Mouse (Mus musculus) liver, adult 2 months (tissue): ENCODE data around the gene Acp5. TPM values are rescaled to one million over a fixed set of nuclear protein-coding genes. Genes with fewer than 3 reads are reported as not detected.

Experiments used
- DNase-seq: peaks from one replicate; pipeline ENCODE4 v3.0.0-alpha.2; 2011; ENCODE audit warnings: low read depth, low spot score; ENCODE audit errors: extremely low read depth
- H3K27ac ChIP-seq: fragments of 200-500 bp; replicated peaks from 2 replicates; pipeline ENCODE4 v1.5.1; 2012; ENCODE audit warnings: low read depth, mild to moderate bottlenecking, control low read depth, inconsistent platforms, low read length; ENCODE audit not compliant: insufficient read depth
- H3K27me3 ChIP-seq: fragments of 200-500 bp; 2 replicates; pipeline ENCODE4 v1.6.1; 2012; ENCODE audit warnings: mild to moderate bottlenecking, moderate library complexity, low read length, inconsistent platforms; ENCODE audit not compliant: control insufficient read depth, insufficient read depth
- H3K36me3 ChIP-seq: fragments of 200-500 bp; 2 replicates; pipeline ENCODE4 v1.6.1; 2012; ENCODE audit warnings: low read length, inconsistent platforms; ENCODE audit not compliant: control insufficient read depth, insufficient read depth
- H3K4me1 ChIP-seq: fragments of 200-500 bp; 2 replicates; pipeline ENCODE4 v1.6.1; 2011; ENCODE audit warnings: low read length; ENCODE audit not compliant: control insufficient read depth, insufficient read depth
- H3K4me3 ChIP-seq: fragments of 200-500 bp; 2 replicates; pipeline ENCODE4 v1.5.1; 2011; ENCODE audit warnings: low read depth, mild to moderate bottlenecking, control low read depth, low read length, moderate library complexity; ENCODE audit not compliant: insufficient read depth
- H3K79me2 ChIP-seq: fragments of 200-500 bp; 2 replicates; pipeline ENCODE4 v1.6.1; 2012; ENCODE audit warnings: inconsistent platforms, mild to moderate bottlenecking, low read length, moderate library complexity; ENCODE audit not compliant: control insufficient read depth, insufficient read depth
- H3K9ac ChIP-seq: fragments of 200-500 bp; 2 replicates; pipeline ENCODE4 v1.6.1; 2012; ENCODE audit warnings: low read depth, mild to moderate bottlenecking, control low read depth, inconsistent platforms, low read length
- CTCF ChIP-seq: fragments of 200-500 bp; IDR thresholded peaks from 2 replicates; pipeline ENCODE4 v1.5.1; 2011; ENCODE audit warnings: low read depth, low read length, control low read depth
- POLR2A ChIP-seq: fragments of 200-500 bp; IDR thresholded peaks from 2 replicates; pipeline ENCODE4 v1.6.1; 2011; ENCODE audit warnings: low read length, control low read depth; ENCODE audit not compliant: insufficient read depth; ENCODE audit errors: extremely low read depth
- WGBS: fragments of 180-500 bp; shearing (Covaris S2); methylation state at CpG from one replicate; pipeline ENCODE4 v1.1.7; 2018; 5-methylcytosine and 5-hydroxymethylcytosine counted together
- polyA plus RNA-seq: library from polyadenylated mRNA; depleted of rRNA; stranded (reverse); fragments of >200 nt; gene quantifications from 2 replicates; pipeline ENCODE4 v1.2.3, GENCODE M21; 2012; rRNA removed
- total RNA-seq: library from RNA; depleted of rRNA; stranded (reverse); fragments of >200 nt; gene quantifications from 2 replicates; pipeline ENCODE4 v1.2.3, GENCODE M21; 2014; rRNA removed

The Acp5 gene
- total and polyA plus RNA-seq, 2 experiments: 93.6 to 211 TPM

GRCm38 (mm10) chr9:22087034-22087618 lies 48.4 kb downstream of the Acp5 start:
- Histone ChIP-seq H3K9ac (no peak overlapping the region), H3K27ac (no peak overlapping the region), H3K27me3 (no peaks in the 10 kb centered on the region), H3K79me2 (no peaks in the 10 kb centered on the region; the same call in 1 of the 2 replicates), H3K4me3 (no peak overlapping the region), H3K36me3 (peaks cover 5% of the 10 kb centered on the region; the same call in 1 of the 2 replicates), H3K4me1 (peaks cover 4% of the 10 kb centered on the region; the same call in 1 of the 2 replicates)
- TF ChIP-seq POLR2A: no peak
- TF ChIP-seq CTCF: no peak
- no peak for DNase-seq
- WGBS: 91% methylated on average over 2 of the region's 2 CpGs

GRCm38 (mm10) chr9:22086012-22086411 lies 49.5 kb downstream of the Acp5 start:
- Histone ChIP-seq H3K79me2 (no peaks in the 10 kb centered on the region; the same call in 1 of the 2 replicates), H3K4me1 (peaks cover 4% of the 10 kb centered on the region; the same call in 1 of the 2 replicates), H3K36me3 (peaks cover 5% of the 10 kb centered on the region; the same call in 1 of the 2 replicates), H3K4me3 (peak overlapping the region; percentile 87), H3K27me3 (no peaks in the 10 kb centered on the region), H3K9ac (peak overlapping the region; percentile 60), H3K27ac (peak overlapping the region; percentile 65)
- no peak for TF ChIP-seq POLR2A
- TF ChIP-seq CTCF: no peak
- no peak for DNase-seq
- 80% methylated on average over 6 of the region's 6 CpGs for WGBS

GRCm38 (mm10) chr9:22085022-22085834 lies 50.3 kb downstream of the Acp5 start, which contains the start of gene Ecsit:
Ecsit (minus strand) TSS chr9:22085438.
- peak within 1 kb of the TSS; percentile 74 for H3K27ac ChIP-seq
- no peaks in the 10 kb centered on the region for H3K27me3 ChIP-seq
- peaks cover 4% of the 10 kb centered on the region; the same call in 1 of the 2 replicates for H3K4me1 ChIP-seq
- H3K79me2 ChIP-seq: no peaks in the 10 kb centered on the region; the same call in 1 of the 2 replicates
- peak; percentile 97 for DNase-seq
- peak within 1 kb of the TSS; percentile 66 for H3K9ac ChIP-seq
- TF ChIP-seq CTCF (no peak), POLR2A (peak; percentile 63)
- peak within 1 kb of the TSS; percentile 87 for H3K4me3 ChIP-seq
- H3K36me3 ChIP-seq: peaks cover 5% of the 10 kb centered on the region; the same call in 1 of the 2 replicates
- under 1% methylated on average over 48 of the region's 48 CpGs for WGBS

- DNase-seq: no peak
- H3K4me3 ChIP-seq: peak overlapping the region; percentile 87
- H3K36me3 ChIP-seq: peaks cover 5% of the 10 kb centered on the region; the same call in 1 of the 2 replicates
- no peaks in the 10 kb centered on the region; the same call in 1 of the 2 replicates for H3K79me2 ChIP-seq
- H3K9ac ChIP-seq: peak overlapping the region; percentile 66
- no peak for TF ChIP-seq POLR2A
- TF ChIP-seq CTCF: no peak
- H3K27ac ChIP-seq: peak overlapping the region; percentile 74
- H3K27me3 ChIP-seq: no peaks in the 10 kb centered on the region
- WGBS: 24% methylated on average over 4 of the region's 4 CpGs
- H3K4me1 ChIP-seq: peaks cover 4% of the 10 kb centered on the region; the same call in 1 of the 2 replicates
Observed at GRCm38 (mm10) chr9:22084667-22085021, 50.9 kb downstream of the Acp5 start.

Other genes with a start within 250 kb of the Acp5 start
- 5.5 and 5.6 TPM in 2 replicates for gene Rab3d, start 217.5 kb downstream of the Acp5 start, total RNA-seq
- 8.0 and 16.6 TPM in 2 replicates for gene Rab3d, start 217.5 kb downstream of the Acp5 start, polyA plus RNA-seq
- 7.6 and 7.9 TPM in 2 replicates for gene Ccdc159, start 208.2 kb downstream of the Acp5 start, total RNA-seq
- gene Ccdc159, start 208.2 kb downstream of the Acp5 start, polyA plus RNA-seq: 6.7 and 11.6 TPM in 2 replicates
- gene Tmem205, start 208.2 kb downstream of the Acp5 start, total RNA-seq: 841 and 970 TPM in 2 replicates
- 1,676 and 1,979 TPM in 2 replicates for gene Tmem205, start 208.2 kb downstream of the Acp5 start, polyA plus RNA-seq
- gene Plppr2, start 198.7 kb downstream of the Acp5 start, total RNA-seq: 0.67 and 0.74 TPM in 2 replicates
- gene Plppr2, start 198.7 kb downstream of the Acp5 start, polyA plus RNA-seq: 9.4 and 14.6 TPM in 2 replicates
- 4.1 and 5.3 TPM in 2 replicates for gene Swsap1, start 180.0 kb downstream of the Acp5 start, total RNA-seq
- gene Swsap1, start 180.0 kb downstream of the Acp5 start, polyA plus RNA-seq: 4.7 and 5.2 TPM in 2 replicates
- 0.74 and 1.8 TPM in 2 replicates for gene Epor, start 172.2 kb downstream of the Acp5 start, total RNA-seq
- 4.8 and 5.0 TPM in 2 replicates for gene Epor, start 172.2 kb downstream of the Acp5 start, polyA plus RNA-seq
- gene Rgl3, start 146.3 kb downstream of the Acp5 start, total RNA-seq: 5.0 and 5.9 TPM in 2 replicates
- 41.8 and 44.2 TPM in 2 replicates for gene Rgl3, start 146.3 kb downstream of the Acp5 start, polyA plus RNA-seq
- gene Ccdc151, start 133.1 kb downstream of the Acp5 start, total RNA-seq: 0.34 and 0.46 TPM in 2 replicates
- 0.59 and 0.76 TPM in 2 replicates for gene Ccdc151, start 133.1 kb downstream of the Acp5 start, polyA plus RNA-seq
- 60.0 and 63.6 TPM in 2 replicates for gene Prkcsh, start 132.9 kb downstream of the Acp5 start, total RNA-seq
- 95.5 and 99.3 TPM in 2 replicates for gene Prkcsh, start 132.9 kb downstream of the Acp5 start, polyA plus RNA-seq
- not detected in 2 replicates for gene Elavl3, start 83.7 kb downstream of the Acp5 start, total RNA-seq
- not detected in 2 replicates for gene Elavl3, start 83.7 kb downstream of the Acp5 start, polyA plus RNA-seq
- gene Gm49318, start 64.5 kb downstream of the Acp5 start, total RNA-seq: not detected in 2 replicates
- not detected in 2 replicates for gene Gm49318, start 64.5 kb downstream of the Acp5 start, polyA plus RNA-seq
- 2.9 and 3.6 TPM in 2 replicates for gene Zfp653, start 64.3 kb downstream of the Acp5 start, total RNA-seq
- 6.9 and 13.0 TPM in 2 replicates for gene Zfp653, start 64.3 kb downstream of the Acp5 start, polyA plus RNA-seq
- 34.1 and 39.1 TPM in 2 replicates for gene Ecsit, start 50.3 kb downstream of the Acp5 start, total RNA-seq
- gene Ecsit, start 50.3 kb downstream of the Acp5 start, polyA plus RNA-seq: 63.9 and 69.2 TPM in 2 replicates
- 0.28 and 1.0 TPM in 2 replicates for gene Cnn1, start 36.5 kb downstream of the Acp5 start, total RNA-seq
- gene Cnn1, start 36.5 kb downstream of the Acp5 start, polyA plus RNA-seq: 0.22 and 0.36 TPM in 2 replicates
- gene Elof1, start 18.5 kb downstream of the Acp5 start, total RNA-seq: 46.2 and 56.8 TPM in 2 replicates
- 106 and 108 TPM in 2 replicates for gene Elof1, start 18.5 kb downstream of the Acp5 start, polyA plus RNA-seq
- 21.6 and 23.0 TPM in 2 replicates for gene Pigyl, start 21.1 kb upstream of the Acp5 start, total RNA-seq
- 45.8 and 53.0 TPM in 2 replicates for gene Pigyl, start 21.1 kb upstream of the Acp5 start, polyA plus RNA-seq
- gene Zfp872, start 52.4 kb upstream of the Acp5 start, total RNA-seq: 0.09 and 0.20 TPM in 2 replicates
- 0.07 TPM in 1 of 2 replicates, not detected in the other for gene Zfp872, start 52.4 kb upstream of the Acp5 start, polyA plus RNA-seq
- gene Zfp809, start 90.0 kb upstream of the Acp5 start, total RNA-seq: 15.8 and 18.6 TPM in 2 replicates
- gene Zfp809, start 90.0 kb upstream of the Acp5 start, polyA plus RNA-seq: 12.8 and 15.5 TPM in 2 replicates
- 0.09 and 0.13 TPM in 2 replicates for gene Zfp599, start 124.2 kb upstream of the Acp5 start, total RNA-seq
- gene Zfp599, start 124.2 kb upstream of the Acp5 start, polyA plus RNA-seq: not detected in 2 replicates
- gene Zfp810, start 171.9 kb upstream of the Acp5 start, total RNA-seq: 4.6 and 4.7 TPM in 2 replicates
- gene Zfp810, start 171.9 kb upstream of the Acp5 start, polyA plus RNA-seq: 1.7 and 2.0 TPM in 2 replicates